Mouse (Mus musculus) heart, postnatal 4 days (tissue): ENCODE data around the gene Pip4k2b. TPM values are rescaled to one million over a fixed set of nuclear protein-coding genes. Genes with fewer than 3 reads are reported as not detected.
A peak's percentile ranks its signal among the peaks of the same experiment; 100 is the strongest.
"Not testable (repeated sequence)": the region's sequence is repeated elsewhere in the genome, so short reads cannot be mapped to it uniquely, and the experiment has no call there.

Source experiments
- DNase-seq: peaks from one replicate; pipeline ENCODE4 v3.0.0; 2021
- total RNA-seq, 2 experiments: library from RNA; stranded (reverse); gene quantifications; 2 replicates each; pipeline ENCODE4 v1.2.3; 2021

Gene Pip4k2b
- 10 to 100 TPM; 19.8 to 21.5 TPM for total RNA-seq

- peak; percentile 69 for DNase-seq
Measured at GRCm38 (mm10) chr11:97744063-97744717, at the start of gene Pip4k2b. Gene Pip4k2b (minus strand): TSS chr11:97744704.

GRCm38 (mm10) chr11:97793165-97793564, 48.7 kb upstream of the Pip4k2b start:
- DNase-seq, result peak; percentile 47

DNA sequence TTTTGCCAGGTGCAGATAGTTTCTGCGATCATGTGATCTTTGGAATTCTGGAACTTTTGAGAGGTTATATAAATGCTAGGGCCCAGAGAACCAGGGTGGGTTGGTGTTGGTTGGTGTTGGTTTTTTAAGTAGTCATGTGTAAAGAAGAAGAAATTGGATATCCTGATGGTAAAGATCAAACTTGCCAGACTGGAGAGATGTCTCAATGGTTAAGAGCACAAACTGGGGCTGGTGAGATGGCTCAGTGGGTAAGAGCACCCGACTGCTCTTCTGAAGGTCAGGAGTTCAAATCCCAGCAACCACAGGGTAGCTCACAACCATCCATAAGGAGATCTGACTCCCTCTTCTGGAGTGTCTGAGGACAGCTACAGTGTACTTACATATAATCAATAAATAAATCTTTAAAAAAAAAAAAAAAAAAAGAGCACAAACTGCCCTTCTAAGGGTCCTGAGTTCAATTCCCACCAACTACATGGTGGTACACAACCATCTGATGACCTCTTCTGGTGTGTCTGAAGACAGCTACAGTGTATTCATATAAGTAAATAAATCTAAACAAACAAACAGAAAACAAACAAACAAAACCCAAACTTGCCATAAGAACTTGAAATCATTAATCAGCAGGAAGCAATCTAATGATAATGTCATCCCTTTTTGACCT, 46.4 kb upstream of the Pip4k2b start:
- DNase-seq, result not testable (repeated sequence)

DNA sequence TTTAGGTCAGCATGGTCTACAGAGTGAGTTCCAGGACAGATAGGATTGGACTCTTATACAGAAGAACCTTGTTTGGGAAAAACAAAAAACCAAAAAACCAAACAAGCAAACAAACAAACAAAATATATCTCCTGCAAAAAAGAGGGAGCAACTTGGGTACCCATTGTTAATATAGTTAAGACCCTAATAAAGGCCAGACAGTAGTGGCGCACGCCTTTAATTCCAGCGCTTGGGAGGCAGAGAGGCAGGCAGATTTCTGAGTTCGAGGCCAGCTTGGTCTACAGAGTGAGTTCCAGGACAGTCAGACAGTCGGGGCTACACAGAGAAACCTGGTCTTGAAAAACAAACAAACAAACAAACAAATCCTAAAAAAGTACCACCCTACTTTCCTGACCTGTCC, 45.2 kb upstream of the Pip4k2b start:
- DNase-seq, result no peak

DNA sequence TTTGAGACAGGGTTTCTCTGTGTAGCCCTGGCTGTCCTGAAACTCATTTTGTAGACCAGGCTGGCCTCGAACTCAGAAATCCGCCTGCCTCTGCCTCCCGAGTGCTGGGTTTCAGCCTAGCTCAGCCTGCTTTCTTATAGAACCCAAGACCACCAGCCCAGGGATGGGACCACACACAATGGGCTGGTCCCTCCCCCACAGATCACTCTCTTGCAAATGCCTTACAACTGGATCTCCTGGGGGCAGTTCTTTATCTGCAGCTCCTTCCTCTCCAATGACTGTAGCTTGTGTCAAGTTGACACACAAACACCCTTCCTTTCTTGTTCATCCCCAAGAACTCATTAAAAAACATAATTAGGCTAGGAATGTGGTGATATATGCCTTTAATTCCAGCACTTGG, 43.5 kb upstream of the Pip4k2b start:
- no peak for DNase-seq

DNA sequence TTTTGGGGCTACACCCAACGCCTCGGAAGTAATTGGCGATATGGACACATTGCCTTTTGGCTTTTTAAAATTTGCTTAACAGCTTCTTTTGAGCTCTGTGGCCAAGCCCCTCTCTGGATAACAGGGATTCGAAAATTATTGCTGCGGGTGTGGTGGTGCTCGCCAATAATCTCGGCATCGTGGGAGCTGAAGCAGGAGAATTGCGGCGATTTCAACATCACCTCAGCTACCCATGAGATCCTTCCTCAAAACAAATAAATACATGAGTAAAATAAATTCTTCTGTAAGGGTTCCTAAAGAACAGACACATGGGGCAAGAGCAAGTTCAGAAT, 38.0 kb upstream of the Pip4k2b start:
- no peak for DNase-seq

DNA sequence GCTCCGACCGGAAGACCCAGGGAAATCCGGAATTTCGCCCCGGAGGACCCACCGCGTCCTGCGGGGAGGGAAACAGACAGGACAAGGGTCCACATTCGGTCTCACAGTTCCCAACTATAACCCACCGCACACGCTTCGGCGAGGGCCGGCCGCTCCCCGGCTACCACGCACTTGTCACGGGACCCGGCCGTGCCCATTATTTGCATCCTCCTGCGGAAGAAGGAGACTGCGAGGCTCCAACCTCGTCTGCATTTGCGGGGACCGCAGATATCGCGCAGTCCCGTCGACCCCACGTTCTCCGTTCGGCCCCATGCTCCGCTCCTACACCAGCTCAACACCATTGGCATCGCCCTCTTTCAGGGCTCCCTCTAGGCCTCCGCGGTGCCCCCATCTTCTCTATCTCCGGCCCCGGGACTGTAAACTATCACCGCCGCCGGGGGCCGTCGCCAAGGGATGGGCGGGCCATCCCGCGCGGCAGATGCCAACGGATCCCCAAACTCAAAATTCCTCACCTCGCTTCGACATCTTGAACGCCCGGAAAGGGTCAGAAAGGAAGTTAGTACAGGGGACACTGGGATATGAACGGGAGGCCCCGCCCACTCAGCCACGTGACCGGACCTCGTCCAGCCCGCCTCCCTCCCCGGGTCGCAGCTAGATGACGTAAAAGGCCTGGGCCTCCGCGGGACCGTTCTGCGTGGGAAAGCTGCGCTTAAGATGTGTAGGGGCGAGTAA, 37.5 kb upstream of the Pip4k2b start, which contains the start of gene Rpl23:
TSS of gene Rpl23 (minus strand) at position 606 of the 732 bp plus-strand sequence.
- peak; percentile 99 for DNase-seq

DNA sequence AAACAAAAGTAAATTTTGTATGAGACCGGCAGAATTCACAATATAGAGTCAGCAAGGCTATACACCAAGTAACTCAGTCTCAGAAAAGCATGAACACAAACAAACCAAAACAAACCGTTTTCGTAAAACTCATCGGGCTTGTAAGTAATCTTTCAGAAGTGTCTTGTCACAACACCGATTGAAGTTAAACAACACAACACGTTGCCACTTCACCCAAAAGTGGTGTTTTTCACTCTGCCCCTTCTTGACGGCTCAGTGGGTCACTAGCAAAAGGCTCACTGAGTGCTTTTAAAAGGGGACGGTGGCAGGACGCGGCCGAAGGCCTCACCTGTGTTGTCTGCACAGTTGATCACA, 37.0 kb upstream of the Pip4k2b start:
- no peak for DNase-seq

DNA sequence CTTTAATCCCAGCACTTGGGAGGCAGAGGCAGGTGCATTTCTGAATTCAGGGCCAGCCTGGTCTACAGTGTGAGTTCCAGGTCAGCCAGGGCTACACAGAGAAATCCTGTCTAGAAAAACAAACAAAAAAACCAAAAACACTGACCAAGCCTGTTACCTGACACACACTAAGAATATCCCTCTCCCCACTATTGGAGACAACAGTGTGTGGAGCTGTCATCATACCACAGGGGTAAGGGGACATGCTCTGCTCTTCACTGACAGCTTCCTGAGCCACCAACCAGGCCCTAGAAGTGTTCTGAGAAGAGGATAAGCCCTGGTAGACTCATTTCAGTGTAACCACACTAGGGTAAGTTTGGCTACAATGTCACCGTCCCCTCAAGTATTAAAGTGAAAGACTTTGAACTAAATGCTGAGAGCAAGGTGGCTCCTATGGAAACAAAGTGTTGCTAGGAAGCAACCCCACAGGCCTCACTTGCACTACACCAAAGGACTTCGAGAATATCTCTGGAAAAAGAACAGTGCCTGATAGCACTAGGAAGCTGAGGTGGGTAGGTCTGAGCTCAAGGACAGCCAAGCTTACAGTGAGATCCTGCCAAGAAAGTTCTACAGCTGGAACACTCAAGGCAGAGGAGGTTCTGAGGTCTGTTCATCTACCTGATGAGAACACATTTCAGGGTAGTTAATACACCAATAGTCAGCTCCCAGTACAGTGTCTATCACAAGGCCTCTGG, 35.6 kb upstream of the Pip4k2b start:
- DNase-seq, result no peak

GRCm38 (mm10) chr11:97778918-97779317, 34.4 kb upstream of the Pip4k2b start:
- DNase-seq, result no peak

DNA sequence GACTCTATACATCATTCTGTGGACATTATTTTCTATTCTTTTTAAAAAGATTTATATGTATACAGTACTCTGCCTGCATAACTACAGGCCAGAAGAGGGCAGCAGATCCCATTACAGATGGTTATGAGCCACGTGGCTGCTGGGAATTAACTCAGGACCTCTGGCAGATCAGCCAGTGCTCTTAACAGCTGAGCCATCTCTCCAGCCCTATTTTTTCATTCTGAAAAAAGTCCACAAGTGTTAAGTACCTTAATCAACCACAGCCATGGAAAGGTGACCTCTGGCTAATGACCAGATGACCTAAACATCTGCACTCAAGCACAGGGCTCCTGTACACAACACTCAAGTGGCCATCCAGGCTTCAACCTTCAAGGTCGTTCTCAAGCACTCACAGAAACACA, 32.6 kb upstream of the Pip4k2b start:
- peak; percentile 41 for DNase-seq

- DNase-seq, result no peak
Measured at GRCm38 (mm10) chr11:97776497-97777128, 32.1 kb upstream of the Pip4k2b start.

- no peak for DNase-seq
Measured at GRCm38 (mm10) chr11:97775808-97776496, 31.4 kb upstream of the Pip4k2b start, which contains the start of gene 1700001P01Rik. Gene 1700001P01Rik (minus strand): TSS chr11:97775918.

- no peak for DNase-seq
Measured at GRCm38 (mm10) chr11:97775186-97775585, 30.7 kb upstream of the Pip4k2b start.

DNA sequence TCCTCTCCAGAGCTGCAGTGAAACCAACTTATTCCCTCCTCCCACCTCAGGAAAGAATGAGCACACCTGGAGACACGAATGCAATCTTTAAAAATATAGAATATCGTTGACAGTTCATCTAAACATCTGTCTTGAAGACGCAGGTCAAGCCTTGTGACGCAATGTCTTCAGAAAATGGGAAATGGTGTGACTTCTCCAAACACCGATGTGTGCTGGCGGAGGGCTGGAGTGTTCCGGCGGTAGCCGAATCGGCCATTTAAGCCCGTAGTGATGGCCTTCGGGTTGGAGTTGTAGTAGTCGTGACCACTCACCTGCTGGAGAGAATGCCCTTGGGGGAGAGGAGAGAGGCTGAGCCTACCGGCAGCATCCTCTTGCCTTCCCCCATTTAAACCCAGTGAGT, 26.9 kb upstream of the Pip4k2b start:
- no peak for DNase-seq

- DNase-seq, result no peak
Measured at GRCm38 (mm10) chr11:97769704-97770103, 25.2 kb upstream of the Pip4k2b start.

DNA sequence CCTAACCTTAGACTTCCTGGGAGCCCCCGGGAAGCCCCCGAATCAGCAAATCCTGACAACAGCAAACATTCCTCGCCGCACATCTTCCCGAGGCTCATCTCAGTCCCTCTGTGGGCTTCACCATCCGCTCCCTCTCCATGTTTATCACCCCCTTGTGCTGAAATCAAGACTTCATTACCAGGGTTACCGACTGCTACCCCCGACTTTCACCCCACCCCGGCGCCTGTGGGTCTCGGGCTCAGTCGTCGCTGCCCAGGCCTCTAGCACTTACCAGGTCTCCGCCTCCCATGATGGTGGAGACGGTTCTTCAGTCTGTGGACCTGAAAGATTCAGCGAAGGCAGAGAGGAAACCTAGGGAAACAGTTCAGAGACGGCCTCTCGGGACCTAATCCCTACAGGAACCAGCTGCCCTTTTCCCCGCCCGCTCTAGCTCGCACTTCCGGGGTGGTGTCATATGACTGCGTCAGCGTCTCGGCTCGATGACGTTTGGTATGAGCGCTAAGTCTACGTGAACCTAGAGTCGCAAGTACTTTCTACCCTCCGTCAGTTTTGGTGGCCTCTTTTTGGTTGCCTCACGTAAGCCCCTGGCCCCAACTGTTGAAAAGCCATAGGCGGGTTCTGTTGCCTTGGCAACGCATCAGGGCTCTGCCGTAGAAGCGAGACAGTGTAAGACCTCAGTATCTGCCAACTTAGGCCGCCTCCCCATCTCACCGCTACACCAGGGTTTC, 21.8 kb upstream of the Pip4k2b start, which contains the start of gene Cwc25:
TSS of gene Cwc25 (minus strand) at position 403 of the 728 bp plus-strand sequence.
- DNase-seq, result peak; percentile 95

DNA sequence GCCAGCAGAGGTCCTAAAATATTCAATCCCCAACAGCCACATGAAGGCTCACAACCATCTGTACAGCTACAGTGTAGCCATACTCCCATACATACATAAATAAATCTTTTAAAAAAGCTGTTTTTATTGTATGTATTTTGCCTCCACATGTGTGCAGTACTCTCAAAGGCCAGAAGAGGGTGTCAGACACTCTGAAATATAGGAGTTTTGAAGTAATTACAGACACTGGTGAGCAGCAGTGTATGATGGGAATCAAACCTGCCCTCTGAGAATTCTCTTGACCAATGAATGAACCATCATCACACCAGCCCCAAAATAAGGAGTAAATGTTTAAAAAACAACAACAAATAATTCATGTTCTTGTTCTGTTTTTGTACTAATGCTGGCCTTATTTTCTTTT, 17.1 kb upstream of the Pip4k2b start:
- no peak for DNase-seq

DNA sequence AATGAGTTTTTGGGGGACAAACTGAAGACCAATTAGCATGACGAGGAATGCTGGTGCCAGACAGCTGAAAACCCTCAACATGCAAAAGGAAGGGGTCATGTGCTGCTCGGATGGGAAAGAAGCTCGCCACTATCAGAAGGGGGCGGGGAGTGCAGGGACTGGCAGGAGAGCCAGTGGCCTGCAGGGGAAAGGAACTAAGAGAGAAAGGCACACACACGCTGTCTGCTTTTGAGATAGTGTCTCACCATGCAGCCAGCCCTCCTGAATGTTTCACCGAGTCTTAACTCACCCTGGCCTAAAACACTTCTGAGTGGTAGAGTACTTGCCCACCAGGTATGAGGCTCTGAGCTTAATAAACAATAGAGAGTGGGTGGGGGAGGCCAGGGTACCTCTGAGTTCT, 14.4 kb upstream of the Pip4k2b start:
- no peak for DNase-seq

DNA sequence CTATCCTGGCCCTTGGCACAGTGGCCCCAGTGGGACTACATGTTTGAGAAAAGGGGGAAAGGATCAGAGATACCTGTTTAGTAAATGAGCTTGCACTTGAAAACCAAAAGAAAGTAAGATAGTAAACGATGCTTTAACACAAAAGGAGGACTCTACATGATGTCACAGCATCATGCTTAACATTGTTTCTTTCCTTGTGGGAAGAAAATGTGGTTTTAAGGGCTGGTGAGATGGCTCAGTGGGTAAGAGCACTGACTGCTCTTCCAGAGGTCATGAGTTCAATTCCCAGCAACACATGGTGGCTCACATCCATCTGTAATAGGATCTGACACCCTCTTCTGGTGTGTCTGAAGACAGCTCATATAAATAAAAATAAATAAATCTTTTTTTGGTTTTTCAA, 13.6 kb upstream of the Pip4k2b start:
- no peak for DNase-seq

DNA sequence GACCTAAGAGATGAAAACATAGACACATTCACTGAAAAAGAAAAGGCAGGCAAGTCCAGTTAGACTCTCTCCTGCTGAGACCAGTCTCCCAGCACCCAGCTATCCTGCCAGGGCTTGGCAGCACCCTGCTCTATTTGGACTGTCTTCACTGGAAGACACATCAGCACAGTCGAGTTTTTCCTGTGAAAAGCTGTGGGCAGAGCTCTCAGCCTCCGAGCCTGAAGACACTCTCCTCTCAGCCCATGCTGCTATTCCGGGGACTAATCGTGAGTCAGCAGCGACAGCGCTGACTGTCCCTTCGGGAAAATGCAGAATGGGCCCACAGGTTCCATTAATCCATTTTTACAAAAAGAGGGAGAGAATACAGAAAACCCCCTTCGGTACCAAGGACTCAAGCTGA, 8.8 kb upstream of the Pip4k2b start:
- no peak for DNase-seq
